Mouse (Mus musculus) CH12.LX (cell line): ENCODE data around the gene Rasl11b. TPM values are rescaled to one million over a fixed set of nuclear protein-coding genes. Genes with fewer than 3 reads are reported as not detected.

ENCODE experiments used
- DNase-seq: peaks from one replicate; pipeline ENCODE4 v3.0.0-alpha.2; 2013; ENCODE audit errors: extremely low read depth
- H3K27ac ChIP-seq: 2 replicates; pipeline ENCODE4 v1.5.1; 2012; ENCODE audit warnings: low read depth, mild to moderate bottlenecking, control low read depth, moderate library complexity; ENCODE audit not compliant: insufficient read depth
- H3K27me3 ChIP-seq: replicated peaks from 2 replicates; pipeline ENCODE3; 2012; ENCODE audit warnings: inconsistent platforms
- H3K36me3 ChIP-seq, 2 experiments: replicated peaks in 1 of 2; 2 replicates each; pipeline versions ENCODE3 to v1.6.1; 2012; ENCODE audit warnings: inconsistent platforms in 1 of 2, low read length in 1 of 2, mild to moderate bottlenecking in 1 of 2, mixed read lengths in 1 of 2, moderate library complexity in 1 of 2; ENCODE audit not compliant: control insufficient read depth in 1 of 2, insufficient read depth in 1 of 2
- H3K4me1 ChIP-seq, 2 experiments: 2 replicates each; pipeline ENCODE4 v1.6.1; 2012; ENCODE audit warnings: inconsistent platforms in 1 of 2, moderate library complexity in 1 of 2; ENCODE audit not compliant: insufficient read depth in 2 of 2, control insufficient read depth in 1 of 2
- H3K4me2 ChIP-seq: 2 replicates; pipeline ENCODE4 v1.6.1; 2012; ENCODE audit warnings: low read depth, mild to moderate bottlenecking, control low read depth; ENCODE audit not compliant: poor library complexity, insufficient read depth, severe bottlenecking
- H3K4me3 ChIP-seq, 3 experiments: fragments of 150-350 bp in 1 of 3; sonication (generic) in 1 of 3; replicated peaks in 1 of 3; 2 replicates each; pipeline versions ENCODE3 to v1.5.1; 2011 to 2012; ENCODE audit warnings: low read depth in 2 of 3, low read length in 2 of 3, mild to moderate bottlenecking in 2 of 3, moderate library complexity in 2 of 3, control low read depth in 1 of 3, improper control_type of control experiment in 1 of 3, inconsistent platforms in 1 of 3, mixed read lengths in 1 of 3; ENCODE audit not compliant: poor library complexity in 1 of 3
- H3K79me2 ChIP-seq: replicated peaks from 2 replicates; pipeline ENCODE4 v1.6.1; 2012; ENCODE audit warnings: mild to moderate bottlenecking, moderate library complexity; ENCODE audit not compliant: control insufficient read depth, poor library complexity, insufficient read depth, severe bottlenecking; ENCODE audit errors: extremely low read depth
- H3K9ac ChIP-seq: 2 replicates; pipeline ENCODE4 v1.6.1; 2012; ENCODE audit warnings: low read depth, mild to moderate bottlenecking, control low read depth, moderate library complexity; ENCODE audit not compliant: insufficient read depth
- H3K9me3 ChIP-seq: replicated peaks from 2 replicates; pipeline ENCODE3; 2012; ENCODE audit warnings: low read length, inconsistent platforms, mixed read lengths
- BHLHE40 ChIP-seq: IDR thresholded peaks from 2 replicates; pipeline ENCODE4 v1.6.1; 2011; ENCODE audit warnings: mild to moderate bottlenecking, low read depth, low read length, improper control_type of control experiment
- CHD1 ChIP-seq: IDR thresholded peaks from 2 replicates; pipeline ENCODE4 v1.6.1; 2012; ENCODE audit warnings: low read depth, low read length, improper control_type of control experiment, inconsistent platforms
- ELF1 ChIP-seq: IDR thresholded peaks from 2 replicates; pipeline ENCODE4 v1.6.1; 2014; ENCODE audit warnings: low read depth, mild to moderate bottlenecking, inconsistent platforms, low read length, improper control_type of control experiment
- EP300 ChIP-seq: IDR thresholded peaks from 2 replicates; pipeline ENCODE4 v1.6.1; 2011; ENCODE audit warnings: low read length, improper control_type of control experiment
- GABPA ChIP-seq: IDR thresholded peaks from 2 replicates; pipeline ENCODE4 v1.6.1; 2012; ENCODE audit warnings: low read depth, low read length, improper control_type of control experiment, inconsistent platforms; ENCODE audit not compliant: insufficient replicate concordance
- JUN ChIP-seq: IDR thresholded peaks from 2 replicates; pipeline ENCODE4 v1.6.1; 2011; ENCODE audit warnings: low read depth, mild to moderate bottlenecking, low read length, improper control_type of control experiment, moderate library complexity; ENCODE audit not compliant: insufficient read depth
- JUND ChIP-seq: conservative IDR thresholded peaks from 2 replicates; pipeline ENCODE4 v1.6.1; 2011; ENCODE audit warnings: low read depth, low read length, improper control_type of control experiment
- KAT2A ChIP-seq: IDR thresholded peaks from 2 replicates; pipeline ENCODE4 v1.6.1; 2012; ENCODE audit warnings: low read length, improper control_type of control experiment, inconsistent platforms; ENCODE audit not compliant: insufficient replicate concordance
- MAZ ChIP-seq: IDR thresholded peaks from 2 replicates; pipeline ENCODE4 v1.6.1; 2012; ENCODE audit warnings: low read depth, mild to moderate bottlenecking, inconsistent platforms, low read length, improper control_type of control experiment, moderate library complexity
- MEF2A ChIP-seq: IDR thresholded peaks from 2 replicates; pipeline ENCODE4 v1.6.1; 2014; ENCODE audit warnings: low read depth, mild to moderate bottlenecking, inconsistent platforms, low read length, improper control_type of control experiment, borderline replicate concordance
- MXI1 ChIP-seq: IDR thresholded peaks from 2 replicates; pipeline ENCODE4 v1.6.1; 2011; ENCODE audit warnings: mild to moderate bottlenecking, low read depth, low read length, improper control_type of control experiment
- PAX5 ChIP-seq: IDR thresholded peaks from 2 replicates; pipeline ENCODE4 v1.6.1; 2012; ENCODE audit warnings: low read length, inconsistent platforms, mixed read lengths
- POLR2A ChIP-seq: IDR thresholded peaks from 2 replicates; pipeline ENCODE4 v1.6.1; 2011; ENCODE audit warnings: low read depth, mild to moderate bottlenecking, improper control_type of control experiment, low read length
- SMC3 ChIP-seq: IDR thresholded peaks from 2 replicates; pipeline ENCODE4 v1.6.1; 2011; ENCODE audit warnings: low read depth, low read length, improper control_type of control experiment
- TBP ChIP-seq: conservative IDR thresholded peaks from 2 replicates; pipeline ENCODE4 v1.6.1; 2011; ENCODE audit warnings: low read depth, low read length, improper control_type of control experiment
- USF1 ChIP-seq: IDR thresholded peaks from 2 replicates; pipeline ENCODE4 v1.6.1; 2014; ENCODE audit warnings: low read depth, mild to moderate bottlenecking, inconsistent platforms, low read length, improper control_type of control experiment
- ZMIZ1 ChIP-seq: IDR thresholded peaks from 2 replicates; pipeline ENCODE4 v1.6.1; 2012; ENCODE audit warnings: low read depth, mild to moderate bottlenecking, inconsistent platforms, low read length, improper control_type of control experiment
- dilution Hi-C: fragments of 300-500 bp; cut with MboI; formaldehyde crosslinking; loops from 2 replicates; pipeline ENCODE4 v1.14.3; 2020; ENCODE audit warnings: low sequenced_read_pairs; ENCODE audit not compliant: extremely low pct_unique_long_range_greater_than_20kb, extremely low pct_ligation_motif_present
- in situ Hi-C: fragments of 300-500 bp; cut with MboI; formaldehyde crosslinking; loops from 3 replicates; pipeline ENCODE4 v1.14.3; 2019; ENCODE audit warnings: low sequenced_read_pairs, low pct_ligation_motif_present, low pct_unique_long_range_greater_than_20kb, mixed read lengths
- polyA plus RNA-seq: library from polyadenylated mRNA; unstranded; fragments of >175 nt; gene quantifications from 2 replicates; pipeline ENCODE4 v1.2.1, GENCODE M21; 2012; ENCODE audit warnings: low read depth; ENCODE audit not compliant: insufficient read length
- total RNA-seq, 2 experiments: library from RNA; depleted of rRNA; stranded (reverse); fragments of 300-350 nt in 1 of 2; fragments of >200 nt in 1 of 2; gene quantifications; 2 replicates each; pipeline ENCODE4 v1.2.3; 2012 to 2014

The Rasl11b gene
- total and polyA plus RNA-seq, 3 experiments = 0.21 to 2.7 (median 0.60) TPM

DNA sequence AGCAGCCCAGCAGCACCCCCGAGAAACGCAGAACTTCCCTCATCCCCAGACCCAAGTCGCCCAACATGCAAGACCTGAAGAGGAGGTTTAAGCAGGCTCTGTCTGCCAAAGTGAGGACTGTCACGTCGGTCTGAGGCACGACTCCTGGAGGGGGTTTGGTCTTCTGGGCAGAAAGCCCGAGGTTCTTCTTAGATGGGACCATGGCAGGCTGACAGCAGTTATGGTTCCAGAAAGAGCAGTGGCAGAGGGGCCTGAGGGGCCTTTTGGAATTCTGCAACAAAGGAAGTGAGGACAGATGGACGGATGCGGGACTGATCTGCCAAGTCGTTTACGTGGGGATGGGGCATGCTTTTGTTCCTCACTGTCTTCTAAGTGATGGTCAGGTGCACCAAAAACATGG, 3.4 kb downstream of the Rasl11b start:
- Histone ChIP-seq H3K36me3 (peaks cover 0 to 26% of the 10 kb centered on the region in 2 experiments), H3K4me1 (peaks cover 11 to 50% of the 10 kb centered on the region in 2 experiments), H3K4me3 (no peak overlapping the region), H3K4me2 (no peak overlapping the region), H3K27me3 (no peaks in the 10 kb centered on the region), H3K27ac (no peak overlapping the region), H3K79me2 (no peaks in the 10 kb centered on the region), H3K9ac (no peak overlapping the region), H3K9me3 (peaks cover 2% of the 10 kb centered on the region)
- in situ Hi-C loops (no loop called here), dilution Hi-C loops (no loop called here)
- no peak for DNase-seq
- TF ChIP-seq ZMIZ1 (no peak), JUN (no peak)

DNA sequence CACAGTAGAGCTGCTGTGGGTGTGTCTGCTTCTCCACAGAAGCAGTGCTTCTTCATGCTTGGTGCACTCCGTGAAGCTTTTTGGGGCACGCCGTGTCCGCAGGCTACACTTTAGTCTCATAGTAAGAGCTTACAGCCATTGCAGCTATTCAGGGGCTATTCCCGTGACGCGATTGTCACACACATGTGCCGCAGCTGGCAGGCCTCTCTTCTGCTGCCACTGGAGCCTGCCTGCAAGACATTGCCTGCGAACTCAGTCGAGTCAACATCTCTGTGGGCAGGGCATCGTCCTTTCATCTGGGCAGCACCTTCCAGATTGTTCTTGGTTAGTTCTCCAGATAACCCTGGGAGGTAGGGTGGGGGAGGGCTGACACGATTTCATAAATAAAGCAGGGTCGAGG, 4.7 kb downstream of the Rasl11b start:
- Histone ChIP-seq H3K79me2 (no peaks in the 10 kb centered on the region), H3K9me3 (peaks cover 2% of the 10 kb centered on the region), H3K4me2 (no peak overlapping the region), H3K36me3 (peaks cover 0 to 26% of the 10 kb centered on the region in 2 experiments), H3K4me1 (peaks cover 8 to 43% of the 10 kb centered on the region in 2 experiments), H3K4me3 (no peak overlapping the region), H3K27me3 (no peaks in the 10 kb centered on the region), H3K27ac (no peak overlapping the region), H3K9ac (no peak overlapping the region)
- no peak for DNase-seq
- in situ Hi-C loops = no loop called here
- no peak for TF ChIP-seq SMC3
- TF ChIP-seq JUND = no peak
- TF ChIP-seq POLR2A = no peak
- no peak for TF ChIP-seq MEF2A
- TF ChIP-seq TBP = no peak
- TF ChIP-seq USF1 = no peak
- no peak for TF ChIP-seq BHLHE40
- no peak for TF ChIP-seq EP300
- no peak for TF ChIP-seq ZMIZ1
- TF ChIP-seq GABPA = no peak
- TF ChIP-seq KAT2A = no peak
- TF ChIP-seq PAX5 = no peak
- no peak for TF ChIP-seq MXI1
- TF ChIP-seq ELF1 = no peak
- TF ChIP-seq MAZ = no peak
- no peak for TF ChIP-seq CHD1
- dilution Hi-C loops = no loop called here
